Mouse (Mus musculus): ENCODE data around the gene Npy.

Npy gene

GRCm38 (mm10) chr6:49792524-49792923, 30.0 kb upstream of the Npy start:
- Histone ChIP-seq H3K9me3 (ENCODE audit: low read length) (no peaks in the 10 kb centered on the region), H3K4me3 (replicated peaks; ENCODE audit: low read length) (no peak overlapping the region), H3K36me3 (ENCODE audit: insufficient read depth, low read length) (no peaks in the 10 kb centered on the region), H3K27me3 (ENCODE audit: insufficient read depth, low read length) (no peaks in the 10 kb centered on the region), H3K4me1 (replicated peaks; ENCODE audit: low read depth, low read length) (no peaks in the 10 kb centered on the region)
- TF ChIP-seq CTCF (conservative IDR thresholded peaks at IDR 0.05; ENCODE audit: low read length) (no peak), NANOG (IDR thresholded peaks at IDR 0.05; ENCODE audit: borderline replicate concordance, low read length) (no peak), POU5F1 (IDR thresholded peaks at IDR 0.05; ENCODE audit: borderline replicate concordance, low read length) (no peak)

- TF ChIP-seq POU5F1 (IDR thresholded peaks at IDR 0.05; ENCODE audit: borderline replicate concordance, low read length) = no peak
- H3K9me3 ChIP-seq (ENCODE audit: low read length) = no peaks in the 10 kb centered on the region
- H3K4me3 ChIP-seq (replicated peaks; ENCODE audit: low read length) = no peak overlapping the region
- H3K27me3 ChIP-seq (ENCODE audit: insufficient read depth, low read length) = no peaks in the 10 kb centered on the region
- H3K4me1 ChIP-seq (replicated peaks; ENCODE audit: low read depth, low read length) = no peaks in the 10 kb centered on the region
- H3K36me3 ChIP-seq (ENCODE audit: insufficient read depth, low read length) = no peaks in the 10 kb centered on the region
Observed at GRCm38 (mm10) chr6:49804105-49804504, 18.4 kb upstream of the Npy start.

GRCm38 (mm10) chr6:49808076-49808475, 14.4 kb upstream of the Npy start:
- H3K9me3 ChIP-seq (ENCODE audit: low read length) = no peaks in the 10 kb centered on the region
- TF ChIP-seq NANOG (IDR thresholded peaks at IDR 0.05; ENCODE audit: borderline replicate concordance, low read length) = no peak
- TF ChIP-seq POU5F1 (IDR thresholded peaks at IDR 0.05; ENCODE audit: borderline replicate concordance, low read length) = no peak
- TF ChIP-seq CTCF (conservative IDR thresholded peaks at IDR 0.05; ENCODE audit: low read length) = no peak
- no peak overlapping the region for H3K4me3 ChIP-seq (replicated peaks; ENCODE audit: low read length)
- no peaks in the 10 kb centered on the region for H3K36me3 ChIP-seq (ENCODE audit: insufficient read depth, low read length)
- H3K4me1 ChIP-seq (replicated peaks; ENCODE audit: low read depth, low read length) = no peaks in the 10 kb centered on the region
- H3K27me3 ChIP-seq (ENCODE audit: insufficient read depth, low read length) = no peaks in the 10 kb centered on the region

GRCm38 (mm10) chr6:49817183-49817582, 5.3 kb upstream of the Npy start:
- Histone ChIP-seq H3K4me3 (replicated peaks; ENCODE audit: low read length) (no peak overlapping the region), H3K4me1 (replicated peaks; ENCODE audit: low read depth, low read length) (peaks cover 13% of the 10 kb centered on the region), H3K36me3 (ENCODE audit: insufficient read depth, low read length) (no peaks in the 10 kb centered on the region), H3K27me3 (ENCODE audit: insufficient read depth, low read length) (peaks cover 19% of the 10 kb centered on the region), H3K9me3 (ENCODE audit: low read length) (no peaks in the 10 kb centered on the region)
- TF ChIP-seq NANOG (IDR thresholded peaks at IDR 0.05; ENCODE audit: borderline replicate concordance, low read length) (no peak), POU5F1 (IDR thresholded peaks at IDR 0.05; ENCODE audit: borderline replicate concordance, low read length) (no peak), CTCF (conservative IDR thresholded peaks at IDR 0.05; ENCODE audit: low read length) (no peak)

- no peak for TF ChIP-seq NANOG (IDR thresholded peaks at IDR 0.05; ENCODE audit: borderline replicate concordance, low read length)
- no peak for TF ChIP-seq CTCF (conservative IDR thresholded peaks at IDR 0.05; ENCODE audit: low read length)
- no peak for TF ChIP-seq POU5F1 (IDR thresholded peaks at IDR 0.05; ENCODE audit: borderline replicate concordance, low read length)
- H3K36me3 ChIP-seq (ENCODE audit: insufficient read depth, low read length) = no peaks in the 10 kb centered on the region
Observed at GRCm38 (mm10) chr6:49817625-49818024, 4.9 kb upstream of the Npy start.

GRCm38 (mm10) chr6:49822871-49823230, 341 bp downstream of the Npy start:
- H3K27me3 ChIP-seq (ENCODE audit: insufficient read depth, low read length) = peaks cover 41% of the 10 kb centered on the region
- no peaks in the 10 kb centered on the region for H3K36me3 ChIP-seq (ENCODE audit: insufficient read depth, low read length)
- TF ChIP-seq CTCF (conservative IDR thresholded peaks at IDR 0.05; ENCODE audit: low read length) (no peak), POU5F1 (IDR thresholded peaks at IDR 0.05; ENCODE audit: borderline replicate concordance, low read length) (no peak), NANOG (IDR thresholded peaks at IDR 0.05; ENCODE audit: borderline replicate concordance, low read length) (no peak)
- H3K4me1 ChIP-seq (replicated peaks; ENCODE audit: low read depth, low read length) = peaks cover 23% of the 10 kb centered on the region
- H3K9me3 ChIP-seq (ENCODE audit: low read length) = no peaks in the 10 kb centered on the region
- H3K4me3 ChIP-seq (replicated peaks; ENCODE audit: low read length) = peak overlapping the region; percentile 80

More at GRCm38 (mm10) chr6:49817625-49818024, 4.9 kb upstream of the Npy start:
- peaks cover 13% of the 10 kb centered on the region for H3K4me1 ChIP-seq (replicated peaks; ENCODE audit: low read depth, low read length)
- H3K4me3 ChIP-seq (replicated peaks; ENCODE audit: low read length) = no peak overlapping the region
- H3K27me3 ChIP-seq (ENCODE audit: insufficient read depth, low read length) = peaks cover 24% of the 10 kb centered on the region
- H3K9me3 ChIP-seq (ENCODE audit: low read length) = no peaks in the 10 kb centered on the region

GRCm38 (mm10) chr6:49823371-49823770, 861 bp downstream of the Npy start:
- Histone ChIP-seq H3K4me1 (replicated peaks; ENCODE audit: low read depth, low read length) (peaks cover 23% of the 10 kb centered on the region), H3K27me3 (ENCODE audit: insufficient read depth, low read length) (peaks cover 41% of the 10 kb centered on the region), H3K4me3 (replicated peaks; ENCODE audit: low read length) (no peak overlapping the region), H3K9me3 (ENCODE audit: low read length) (no peaks in the 10 kb centered on the region), H3K36me3 (ENCODE audit: insufficient read depth, low read length) (no peaks in the 10 kb centered on the region)
- no peak for TF ChIP-seq NANOG (IDR thresholded peaks at IDR 0.05; ENCODE audit: borderline replicate concordance, low read length)
- no peak for TF ChIP-seq CTCF (conservative IDR thresholded peaks at IDR 0.05; ENCODE audit: low read length)
- TF ChIP-seq POU5F1 (IDR thresholded peaks at IDR 0.05; ENCODE audit: borderline replicate concordance, low read length) = no peak

GRCm38 (mm10) chr6:49823821-49824220, 1.3 kb downstream of the Npy start:
- peaks cover 23% of the 10 kb centered on the region for H3K4me1 ChIP-seq (replicated peaks; ENCODE audit: low read depth, low read length)
- H3K36me3 ChIP-seq (ENCODE audit: insufficient read depth, low read length) = no peaks in the 10 kb centered on the region
- H3K4me3 ChIP-seq (replicated peaks; ENCODE audit: low read length) = no peak overlapping the region
- no peaks in the 10 kb centered on the region for H3K9me3 ChIP-seq (ENCODE audit: low read length)
- H3K27me3 ChIP-seq (ENCODE audit: insufficient read depth, low read length) = peaks cover 41% of the 10 kb centered on the region
- TF ChIP-seq POU5F1 (IDR thresholded peaks at IDR 0.05; ENCODE audit: borderline replicate concordance, low read length) = no peak
- no peak for TF ChIP-seq CTCF (conservative IDR thresholded peaks at IDR 0.05; ENCODE audit: low read length)
- TF ChIP-seq NANOG (IDR thresholded peaks at IDR 0.05; ENCODE audit: borderline replicate concordance, low read length) = no peak

- TF ChIP-seq CTCF (conservative IDR thresholded peaks at IDR 0.05; ENCODE audit: low read length) = no peak
- TF ChIP-seq NANOG (IDR thresholded peaks at IDR 0.05; ENCODE audit: borderline replicate concordance, low read length) = no peak
- no peak for TF ChIP-seq POU5F1 (IDR thresholded peaks at IDR 0.05; ENCODE audit: borderline replicate concordance, low read length)
- Histone ChIP-seq H3K36me3 (ENCODE audit: insufficient read depth, low read length) (no peaks in the 10 kb centered on the region), H3K4me1 (replicated peaks; ENCODE audit: low read depth, low read length) (no peaks in the 10 kb centered on the region), H3K4me3 (replicated peaks; ENCODE audit: low read length) (no peak overlapping the region), H3K27me3 (ENCODE audit: insufficient read depth, low read length) (no peaks in the 10 kb centered on the region), H3K9me3 (ENCODE audit: low read length) (no peaks in the 10 kb centered on the region)
Observed at GRCm38 (mm10) chr6:49831579-49831978, 9.1 kb downstream of the Npy start.
